Mouse (Mus musculus): ENCODE data around the gene Lrig1. TPM values are rescaled to one million over a fixed set of nuclear protein-coding genes. Genes with fewer than 3 reads are reported as not detected.

Lrig1 gene
- polyA plus RNA-seq, 1 experiment from 2014 or later, result 18.0 TPM

- no peak overlapping the region for H3K4me2 ChIP-seq (replicated peaks; ENCODE audit: low read depth, low read length)
- H3K27me3 ChIP-seq (ENCODE audit: control insufficient read depth, insufficient read depth, low read length), result no peaks in the 10 kb centered on the region
- H3K4me3 ChIP-seq (ENCODE audit: low read depth, low read length), result no peak overlapping the region
- no peak overlapping the region for H3K9ac ChIP-seq (ENCODE audit: low read depth, low read length)
- no peaks in the 10 kb centered on the region for H3K9me3 ChIP-seq (ENCODE audit: control insufficient read depth, low read length)
- no peaks in the 10 kb centered on the region for H3K36me3 ChIP-seq (ENCODE audit: control insufficient read depth, insufficient read depth, low read length)
- H3K27ac ChIP-seq (ENCODE audit: low read depth, low read length), result no peak overlapping the region
- ATAC-seq (ENCODE audit: low FRiP score) (no peak), DNase-seq (ENCODE audit: low spot score) (no peak)
- peaks cover 6% of the 10 kb centered on the region for H3K4me1 ChIP-seq (replicated peaks; ENCODE audit: control insufficient read depth, insufficient read depth, low read length)
- WGBS, result 79% methylated on average over 3 of the region's 3 CpGs
Measured at GRCm38 (mm10) chr6:94644641-94645040, 55.3 kb downstream of the Lrig1 start.

- Histone ChIP-seq H3K4me1 (replicated peaks; ENCODE audit: control insufficient read depth, insufficient read depth, low read length) (peaks cover 5% of the 10 kb centered on the region), H3K4me3 (ENCODE audit: low read depth, low read length) (no peak overlapping the region), H3K9ac (ENCODE audit: low read depth, low read length) (no peak overlapping the region), H3K27me3 (ENCODE audit: control insufficient read depth, insufficient read depth, low read length) (no peaks in the 10 kb centered on the region), H3K9me3 (ENCODE audit: control insufficient read depth, low read length) (no peaks in the 10 kb centered on the region), H3K36me3 (ENCODE audit: control insufficient read depth, insufficient read depth, low read length) (no peaks in the 10 kb centered on the region), H3K4me2 (replicated peaks; ENCODE audit: low read depth, low read length) (no peak overlapping the region), H3K27ac (ENCODE audit: low read depth, low read length) (no peak overlapping the region)
- 86% methylated on average over 2 of the region's 2 CpGs for WGBS
- ATAC-seq (ENCODE audit: low FRiP score) (no peak), DNase-seq (ENCODE audit: low spot score) (no peak)
Measured at GRCm38 (mm10) chr6:94643989-94644388, 56.0 kb downstream of the Lrig1 start.

- DNase-seq (ENCODE audit: low spot score) (no peak), ATAC-seq (ENCODE audit: low FRiP score) (no peak)
- Histone ChIP-seq H3K4me3 (ENCODE audit: low read depth, low read length) (no peak overlapping the region), H3K27ac (ENCODE audit: low read depth, low read length) (no peak overlapping the region), H3K36me3 (ENCODE audit: control insufficient read depth, insufficient read depth, low read length) (no peaks in the 10 kb centered on the region), H3K4me2 (replicated peaks; ENCODE audit: low read depth, low read length) (no peak overlapping the region), H3K9me3 (ENCODE audit: control insufficient read depth, low read length) (no peaks in the 10 kb centered on the region), H3K9ac (ENCODE audit: low read depth, low read length) (no peak overlapping the region), H3K4me1 (replicated peaks; ENCODE audit: control insufficient read depth, insufficient read depth, low read length) (no peaks in the 10 kb centered on the region), H3K27me3 (ENCODE audit: control insufficient read depth, insufficient read depth, low read length) (no peaks in the 10 kb centered on the region)
- WGBS, result 89% methylated on average over 1 of the region's 1 CpGs
Measured at GRCm38 (mm10) chr6:94642048-94642447, 57.9 kb downstream of the Lrig1 start.

- H3K4me3 ChIP-seq (ENCODE audit: low read depth, low read length), result no peak overlapping the region
- no peaks in the 10 kb centered on the region for H3K9me3 ChIP-seq (ENCODE audit: control insufficient read depth, low read length)
- DNase-seq (ENCODE audit: low spot score) (peak; percentile 44), ATAC-seq (ENCODE audit: low FRiP score) (no peak)
- H3K36me3 ChIP-seq (ENCODE audit: control insufficient read depth, insufficient read depth, low read length), result no peaks in the 10 kb centered on the region
- H3K4me2 ChIP-seq (replicated peaks; ENCODE audit: low read depth, low read length), result no peak overlapping the region
- WGBS, result 50% methylated on average over 7 of the region's 7 CpGs
- no peak overlapping the region for H3K27ac ChIP-seq (ENCODE audit: low read depth, low read length)
- H3K27me3 ChIP-seq (ENCODE audit: control insufficient read depth, insufficient read depth, low read length), result no peaks in the 10 kb centered on the region
- H3K9ac ChIP-seq (ENCODE audit: low read depth, low read length), result no peak overlapping the region
- H3K4me1 ChIP-seq (replicated peaks; ENCODE audit: control insufficient read depth, insufficient read depth, low read length), result no peaks in the 10 kb centered on the region
Measured at GRCm38 (mm10) chr6:94640297-94640696, 59.7 kb downstream of the Lrig1 start.

GRCm38 (mm10) chr6:94637024-94637434, 62.9 kb downstream of the Lrig1 start:
- Histone ChIP-seq H3K9me3 (ENCODE audit: control insufficient read depth, low read length) (no peaks in the 10 kb centered on the region), H3K9ac (ENCODE audit: low read depth, low read length) (no peak overlapping the region), H3K27ac (ENCODE audit: low read depth, low read length) (no peak overlapping the region), H3K27me3 (ENCODE audit: control insufficient read depth, insufficient read depth, low read length) (no peaks in the 10 kb centered on the region), H3K4me3 (ENCODE audit: low read depth, low read length) (no peak overlapping the region), H3K36me3 (ENCODE audit: control insufficient read depth, insufficient read depth, low read length) (no peaks in the 10 kb centered on the region), H3K4me2 (replicated peaks; ENCODE audit: low read depth, low read length) (no peak overlapping the region), H3K4me1 (replicated peaks; ENCODE audit: control insufficient read depth, insufficient read depth, low read length) (peaks cover 2% of the 10 kb centered on the region; the same call in 1 of the 2 replicates)
- DNase-seq (ENCODE audit: low spot score) (no peak), ATAC-seq (ENCODE audit: low FRiP score) (no peak)
- 68% methylated on average over 5 of the region's 5 CpGs for WGBS

- Histone ChIP-seq H3K9me3 (ENCODE audit: control insufficient read depth, low read length) (no peaks in the 10 kb centered on the region), H3K36me3 (ENCODE audit: control insufficient read depth, insufficient read depth, low read length) (no peaks in the 10 kb centered on the region), H3K27ac (ENCODE audit: low read depth, low read length) (no peak overlapping the region), H3K27me3 (ENCODE audit: control insufficient read depth, insufficient read depth, low read length) (no peaks in the 10 kb centered on the region), H3K4me3 (ENCODE audit: low read depth, low read length) (no peak overlapping the region), H3K9ac (ENCODE audit: low read depth, low read length) (no peak overlapping the region), H3K4me1 (replicated peaks; ENCODE audit: control insufficient read depth, insufficient read depth, low read length) (peaks cover 7% of the 10 kb centered on the region), H3K4me2 (replicated peaks; ENCODE audit: low read depth, low read length) (no peak overlapping the region)
- ATAC-seq (ENCODE audit: low FRiP score), result no peak
- DNase-seq (ENCODE audit: low spot score), result peak; percentile 22
- 29% methylated on average over 1 of the region's 1 CpGs for WGBS
Measured at GRCm38 (mm10) chr6:94635343-94635742, 64.6 kb downstream of the Lrig1 start.

GRCm38 (mm10) chr6:94634710-94635109, 65.2 kb downstream of the Lrig1 start:
- Histone ChIP-seq H3K27ac (ENCODE audit: low read depth, low read length) (no peak overlapping the region), H3K9me3 (ENCODE audit: control insufficient read depth, low read length) (no peaks in the 10 kb centered on the region), H3K9ac (ENCODE audit: low read depth, low read length) (no peak overlapping the region), H3K4me1 (replicated peaks; ENCODE audit: control insufficient read depth, insufficient read depth, low read length) (peaks cover 7% of the 10 kb centered on the region), H3K4me3 (ENCODE audit: low read depth, low read length) (no peak overlapping the region), H3K27me3 (ENCODE audit: control insufficient read depth, insufficient read depth, low read length) (no peaks in the 10 kb centered on the region), H3K36me3 (ENCODE audit: control insufficient read depth, insufficient read depth, low read length) (no peaks in the 10 kb centered on the region), H3K4me2 (replicated peaks; ENCODE audit: low read depth, low read length) (no peak overlapping the region)
- ATAC-seq (ENCODE audit: low FRiP score), result no peak
- 72% methylated on average over 9 of the region's 9 CpGs for WGBS
- no peak for DNase-seq (ENCODE audit: low spot score)

- DNase-seq (ENCODE audit: low spot score) (no peak), ATAC-seq (ENCODE audit: low FRiP score) (no peak)
- Histone ChIP-seq H3K9me3 (ENCODE audit: control insufficient read depth, low read length) (no peaks in the 10 kb centered on the region), H3K4me1 (replicated peaks; ENCODE audit: control insufficient read depth, insufficient read depth, low read length) (peaks cover 7% of the 10 kb centered on the region), H3K27ac (ENCODE audit: low read depth, low read length) (no peak overlapping the region), H3K36me3 (ENCODE audit: control insufficient read depth, insufficient read depth, low read length) (no peaks in the 10 kb centered on the region), H3K27me3 (ENCODE audit: control insufficient read depth, insufficient read depth, low read length) (no peaks in the 10 kb centered on the region), H3K4me2 (replicated peaks; ENCODE audit: low read depth, low read length) (no peak overlapping the region), H3K9ac (ENCODE audit: low read depth, low read length) (no peak overlapping the region), H3K4me3 (ENCODE audit: low read depth, low read length) (no peak overlapping the region)
- 90% methylated on average over 4 of the region's 4 CpGs for WGBS
Measured at GRCm38 (mm10) chr6:94634274-94634673, 65.7 kb downstream of the Lrig1 start.

- Histone ChIP-seq H3K27ac (ENCODE audit: low read depth, low read length) (peak overlapping the region; percentile 86), H3K4me2 (replicated peaks; ENCODE audit: low read depth, low read length) (no peak overlapping the region), H3K36me3 (ENCODE audit: control insufficient read depth, insufficient read depth, low read length) (no peaks in the 10 kb centered on the region), H3K4me3 (ENCODE audit: low read depth, low read length) (no peak overlapping the region), H3K9ac (ENCODE audit: low read depth, low read length) (no peak overlapping the region), H3K4me1 (replicated peaks; ENCODE audit: control insufficient read depth, insufficient read depth, low read length) (peaks cover 13% of the 10 kb centered on the region), H3K27me3 (ENCODE audit: control insufficient read depth, insufficient read depth, low read length) (no peaks in the 10 kb centered on the region), H3K9me3 (ENCODE audit: control insufficient read depth, low read length) (no peaks in the 10 kb centered on the region)
- DNase-seq (ENCODE audit: low spot score) (no peak), ATAC-seq (ENCODE audit: low FRiP score) (peak; percentile 53)
- 51% methylated on average over 6 of the region's 6 CpGs for WGBS
Measured at GRCm38 (mm10) chr6:94631779-94632082, 68.2 kb downstream of the Lrig1 start.

Data from hindbrain, embryonic 11.5 days (tissue).